Mouse (Mus musculus) kidney, embryonic 15.5 days (tissue): ENCODE measurements around the gene Glrx5. TPM values are rescaled to one million over a fixed set of nuclear protein-coding genes. Genes with fewer than 3 reads are reported as not detected.

ENCODE experiments used
- ATAC-seq: fragments of 200-750 bp; cut with Nextera tagmentation; replicated peaks from 2 replicates; pipeline ENCODE4 v1.8.0; 2017; ENCODE audit warnings: moderate TSS enrichment; ENCODE audit not compliant: low FRiP score
- H3K27ac ChIP-seq: fragments of 300-500 bp; sonication (generic); 2 replicates; pipeline ENCODE4 v1.5.1; 2015; ENCODE audit warnings: mild to moderate bottlenecking, inconsistent platforms
- H3K27me3 ChIP-seq: fragments of 300-500 bp; sonication (generic); 2 replicates; pipeline ENCODE4 v1.6.1; 2015; ENCODE audit warnings: inconsistent platforms
- H3K36me3 ChIP-seq: fragments of 300-500 bp; sonication (generic); 2 replicates; pipeline ENCODE4 v1.6.1; 2015; ENCODE audit warnings: inconsistent platforms
- H3K4me1 ChIP-seq: fragments of 300-500 bp; sonication (generic); 2 replicates; pipeline ENCODE4 v1.6.1; 2015; ENCODE audit warnings: inconsistent platforms
- H3K4me2 ChIP-seq: fragments of 300-500 bp; sonication (generic); 2 replicates; pipeline ENCODE4 v1.6.1; 2015; ENCODE audit warnings: moderate library complexity, mild to moderate bottlenecking, inconsistent platforms
- H3K4me3 ChIP-seq: fragments of 300-500 bp; sonication (generic); replicated peaks from 2 replicates; pipeline ENCODE4 v1.5.1; 2015; ENCODE audit warnings: mild to moderate bottlenecking, inconsistent platforms
- H3K9ac ChIP-seq: fragments of 300-500 bp; sonication (generic); 2 replicates; pipeline ENCODE4 v1.6.1; 2015; ENCODE audit warnings: mild to moderate bottlenecking, inconsistent platforms
- H3K9me3 ChIP-seq: fragments of 300-500 bp; sonication (generic); replicated peaks from 2 replicates; pipeline ENCODE4 v1.6.1; 2016; ENCODE audit warnings: inconsistent platforms
- whole genome bisulfite sequencing: fragments of 180-500 bp; shearing (Covaris S2); methylation state at CpG from one replicate; pipeline ENCODE4 v1.1.7; 2015; ENCODE audit warnings: mixed read lengths; 5-methylcytosine and 5-hydroxymethylcytosine counted together
- polyA plus RNA-seq: library from polyadenylated mRNA; unstranded; fragments of >200 nt; fragmentation: Nextera tagmentation; extraction: Ambion mirVana; gene quantifications from 2 replicates; pipeline ENCODE4 v1.2.1, GENCODE M21; 2015

The Glrx5 gene
- polyA plus RNA-seq, 1 experiment from 2014 or later, result 184 TPM

DNA sequence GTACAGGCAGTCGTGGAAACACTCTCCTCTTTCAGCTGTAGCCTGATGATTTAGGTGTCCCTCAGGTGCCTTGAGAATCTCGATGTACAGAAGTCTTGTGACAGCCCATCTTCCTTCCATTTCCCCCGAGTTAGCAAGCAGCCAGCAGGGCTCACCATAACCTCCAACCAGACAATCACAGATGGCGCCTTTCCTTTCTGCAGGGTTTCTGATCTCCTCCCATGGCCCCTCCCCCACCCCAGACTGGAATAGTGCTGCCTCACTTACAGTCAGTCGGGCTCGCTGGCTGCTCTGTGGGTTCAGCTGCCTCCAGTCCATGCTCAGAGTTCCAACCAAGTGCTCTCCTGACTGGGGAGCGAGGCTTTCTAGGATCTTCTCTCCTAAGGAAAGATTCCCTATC lies 10.3 kb upstream of the Glrx5 start:
- ATAC-seq, result no peak

DNA sequence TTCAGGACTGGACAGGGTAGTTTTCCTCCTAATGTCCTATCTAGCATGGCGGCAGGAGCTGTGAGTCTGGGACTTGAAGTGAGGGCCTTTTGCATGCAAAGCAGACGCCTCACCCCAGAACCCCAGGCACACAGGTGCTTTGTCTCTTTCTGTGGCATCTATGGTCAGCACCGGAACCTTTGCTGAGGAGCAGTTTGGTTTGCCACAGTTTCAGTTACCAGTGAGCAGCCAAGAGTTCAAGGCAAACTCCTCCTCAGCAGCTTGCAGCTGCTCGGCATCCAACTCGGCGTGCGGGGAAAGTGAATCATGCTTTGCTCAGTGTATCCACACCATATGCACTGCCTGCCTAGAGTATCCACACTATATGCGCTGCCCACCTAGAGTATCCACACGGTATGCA lies 9.7 kb upstream of the Glrx5 start:
- 97% methylated on average over 9 of the region's 9 CpGs for WGBS
- no peak overlapping the region for H3K27ac ChIP-seq
- peaks cover 11% of the 10 kb centered on the region; the same call in 1 of the 2 replicates for H3K9me3 ChIP-seq
- H3K4me3 ChIP-seq, result no peak overlapping the region
- H3K4me1 ChIP-seq, result peaks cover 4% of the 10 kb centered on the region; the same call in 1 of the 2 replicates
- H3K9ac ChIP-seq, result no peak overlapping the region
- no peak overlapping the region for H3K4me2 ChIP-seq
- no peaks in the 10 kb centered on the region for H3K36me3 ChIP-seq
- no peaks in the 10 kb centered on the region for H3K27me3 ChIP-seq
- ATAC-seq, result no peak

More for the DNA sequence above, 10.3 kb upstream of the Glrx5 start:
- H3K9ac ChIP-seq, result no peak overlapping the region
- peaks cover 11% of the 10 kb centered on the region; the same call in 1 of the 2 replicates for H3K9me3 ChIP-seq
- no peaks in the 10 kb centered on the region for H3K36me3 ChIP-seq
- no peak overlapping the region for H3K4me3 ChIP-seq
- H3K4me1 ChIP-seq, result peaks cover 4% of the 10 kb centered on the region; the same call in 1 of the 2 replicates
- WGBS, result 48% methylated on average over 7 of the region's 7 CpGs
- H3K4me2 ChIP-seq, result no peak overlapping the region
- H3K27ac ChIP-seq, result no peak overlapping the region
- no peaks in the 10 kb centered on the region for H3K27me3 ChIP-seq

DNA sequence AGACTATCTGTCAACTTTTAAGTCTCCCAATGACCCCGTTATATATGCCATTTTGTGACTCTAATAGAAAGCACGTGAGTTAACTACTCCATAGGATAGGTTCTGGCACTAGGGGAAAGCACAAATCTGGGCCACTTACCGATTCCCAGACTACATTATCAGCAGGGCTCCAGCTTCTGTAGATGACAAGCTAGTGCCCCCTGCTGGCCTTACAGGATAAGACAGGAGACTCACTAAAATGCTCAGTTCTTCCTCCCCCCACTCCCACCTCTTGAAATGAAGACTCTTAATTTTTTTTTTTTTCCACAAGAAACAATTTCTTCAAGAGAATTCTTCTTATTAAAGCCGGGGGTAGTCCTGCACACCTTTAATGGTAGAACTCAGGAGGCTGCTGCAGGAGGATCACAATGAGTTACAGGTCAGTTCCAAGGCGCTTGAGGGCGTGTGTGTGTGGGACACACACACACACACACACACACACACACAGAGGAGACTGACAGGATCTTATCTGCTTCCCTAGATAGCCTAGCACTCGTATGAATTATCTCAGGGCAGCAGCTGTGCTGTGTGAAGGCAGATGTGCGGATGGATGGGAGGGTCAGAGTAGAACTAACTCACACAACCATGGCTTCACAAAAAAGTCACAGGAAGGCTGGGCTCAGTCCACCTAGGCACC lies 7.1 kb upstream of the Glrx5 start:
- Histone ChIP-seq H3K9me3 (peaks cover 11% of the 10 kb centered on the region; the same call in 1 of the 2 replicates), H3K4me3 (no peak overlapping the region), H3K4me2 (no peak overlapping the region), H3K9ac (no peak overlapping the region), H3K4me1 (peaks cover 8% of the 10 kb centered on the region), H3K27me3 (no peaks in the 10 kb centered on the region), H3K36me3 (peaks cover 16% of the 10 kb centered on the region), H3K27ac (no peak overlapping the region)
- WGBS, result 55% methylated on average over 8 of the region's 8 CpGs
- ATAC-seq, result peak; percentile 53

DNA sequence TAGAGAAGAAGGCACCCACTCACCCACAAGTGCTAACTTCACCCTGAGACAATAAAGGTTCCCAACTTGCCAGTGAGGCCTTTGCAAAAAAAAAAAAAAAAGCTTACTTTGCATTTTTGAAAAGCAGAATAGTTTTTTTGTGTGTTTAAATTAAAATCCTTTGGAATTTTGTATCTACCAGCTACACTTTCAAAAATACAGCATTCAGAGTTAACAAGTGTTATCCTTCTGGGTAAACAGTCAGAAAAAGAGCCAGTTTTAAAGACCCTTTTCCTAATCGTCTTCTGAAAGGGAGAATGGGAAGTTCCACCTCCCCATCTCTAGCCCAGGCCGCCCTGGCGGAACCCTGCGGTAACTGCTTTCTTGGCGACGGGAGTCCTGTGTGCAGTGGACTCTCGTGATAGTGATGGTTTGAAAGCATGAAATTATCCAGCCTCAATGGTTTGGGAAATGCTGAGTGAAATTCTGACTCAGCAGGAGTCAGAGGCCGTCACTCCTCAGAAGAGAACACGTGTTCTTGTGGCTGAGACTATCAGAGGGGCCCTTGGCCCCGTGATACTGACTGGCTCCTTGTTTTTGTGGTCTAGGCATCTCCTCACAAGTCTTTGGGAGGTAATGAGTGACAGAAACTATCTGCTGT lies 6.4 kb upstream of the Glrx5 start:
- no peak overlapping the region for H3K9ac ChIP-seq
- H3K36me3 ChIP-seq, result peaks cover 18% of the 10 kb centered on the region
- H3K4me3 ChIP-seq, result no peak overlapping the region
- 65% methylated on average over 10 of the region's 10 CpGs for WGBS
- no peak overlapping the region for H3K27ac ChIP-seq
- no peak overlapping the region for H3K4me2 ChIP-seq
- H3K9me3 ChIP-seq, result peaks cover 11% of the 10 kb centered on the region; the same call in 1 of the 2 replicates
- ATAC-seq, result no peak
- H3K27me3 ChIP-seq, result no peaks in the 10 kb centered on the region
- peaks cover 15% of the 10 kb centered on the region for H3K4me1 ChIP-seq

GRCm38 (mm10) chr12:105027323-105027991 lies 5.0 kb upstream of the Glrx5 start:
- Histone ChIP-seq H3K4me1 (peaks cover 17% of the 10 kb centered on the region), H3K27me3 (no peaks in the 10 kb centered on the region), H3K9me3 (peaks cover 11% of the 10 kb centered on the region; the same call in 1 of the 2 replicates), H3K9ac (no peak overlapping the region), H3K36me3 (peaks cover 18% of the 10 kb centered on the region), H3K4me3 (no peak overlapping the region), H3K27ac (no peak overlapping the region), H3K4me2 (no peak overlapping the region)
- no peak for ATAC-seq
- WGBS, result 36% methylated on average over 15 of the region's 15 CpGs

DNA sequence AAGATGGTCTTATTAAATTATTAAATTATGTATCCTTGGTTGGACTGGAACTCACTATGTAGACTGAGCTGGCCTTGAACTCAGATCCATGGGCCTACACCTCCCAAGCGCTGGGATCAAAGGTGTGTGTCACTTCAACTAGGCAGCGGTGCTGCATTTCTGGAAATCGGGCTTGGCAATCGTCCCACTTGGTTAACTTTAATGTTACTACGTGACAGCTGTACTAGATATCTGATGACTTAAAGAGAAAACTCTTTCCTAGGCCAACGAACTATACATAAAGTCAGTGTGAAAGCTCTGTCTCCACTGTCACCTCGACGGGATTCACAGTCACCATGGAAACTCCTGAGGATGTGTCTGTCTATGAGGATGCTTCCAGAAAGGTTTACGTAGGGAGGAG lies 2.6 kb upstream of the Glrx5 start:
- peaks cover 20% of the 10 kb centered on the region for H3K36me3 ChIP-seq
- H3K9me3 ChIP-seq, result no peaks in the 10 kb centered on the region
- WGBS, result 68% methylated on average over 9 of the region's 9 CpGs
- no peak for ATAC-seq
- H3K4me2 ChIP-seq, result no peak overlapping the region
- no peak overlapping the region for H3K9ac ChIP-seq
- H3K27ac ChIP-seq, result no peak overlapping the region
- peaks cover 34% of the 10 kb centered on the region for H3K4me1 ChIP-seq
- H3K4me3 ChIP-seq, result no peak overlapping the region
- no peaks in the 10 kb centered on the region for H3K27me3 ChIP-seq

- peak overlapping the region; percentile 72 for H3K27ac ChIP-seq
- H3K4me1 ChIP-seq, result peaks cover 40% of the 10 kb centered on the region
- peak overlapping the region; percentile 84 for H3K4me3 ChIP-seq
- H3K9ac ChIP-seq, result peak overlapping the region; percentile 79
- no peaks in the 10 kb centered on the region for H3K9me3 ChIP-seq
- WGBS, result 6% methylated on average over 37 of the region's 37 CpGs
- peak overlapping the region; percentile 89 for H3K4me2 ChIP-seq
- no peaks in the 10 kb centered on the region for H3K27me3 ChIP-seq
- no peak for ATAC-seq
- peaks cover 24% of the 10 kb centered on the region for H3K36me3 ChIP-seq
These were observed 1.1 kb upstream of the Glrx5 start for GRCm38 (mm10) chr12:105031081-105032058.

DNA sequence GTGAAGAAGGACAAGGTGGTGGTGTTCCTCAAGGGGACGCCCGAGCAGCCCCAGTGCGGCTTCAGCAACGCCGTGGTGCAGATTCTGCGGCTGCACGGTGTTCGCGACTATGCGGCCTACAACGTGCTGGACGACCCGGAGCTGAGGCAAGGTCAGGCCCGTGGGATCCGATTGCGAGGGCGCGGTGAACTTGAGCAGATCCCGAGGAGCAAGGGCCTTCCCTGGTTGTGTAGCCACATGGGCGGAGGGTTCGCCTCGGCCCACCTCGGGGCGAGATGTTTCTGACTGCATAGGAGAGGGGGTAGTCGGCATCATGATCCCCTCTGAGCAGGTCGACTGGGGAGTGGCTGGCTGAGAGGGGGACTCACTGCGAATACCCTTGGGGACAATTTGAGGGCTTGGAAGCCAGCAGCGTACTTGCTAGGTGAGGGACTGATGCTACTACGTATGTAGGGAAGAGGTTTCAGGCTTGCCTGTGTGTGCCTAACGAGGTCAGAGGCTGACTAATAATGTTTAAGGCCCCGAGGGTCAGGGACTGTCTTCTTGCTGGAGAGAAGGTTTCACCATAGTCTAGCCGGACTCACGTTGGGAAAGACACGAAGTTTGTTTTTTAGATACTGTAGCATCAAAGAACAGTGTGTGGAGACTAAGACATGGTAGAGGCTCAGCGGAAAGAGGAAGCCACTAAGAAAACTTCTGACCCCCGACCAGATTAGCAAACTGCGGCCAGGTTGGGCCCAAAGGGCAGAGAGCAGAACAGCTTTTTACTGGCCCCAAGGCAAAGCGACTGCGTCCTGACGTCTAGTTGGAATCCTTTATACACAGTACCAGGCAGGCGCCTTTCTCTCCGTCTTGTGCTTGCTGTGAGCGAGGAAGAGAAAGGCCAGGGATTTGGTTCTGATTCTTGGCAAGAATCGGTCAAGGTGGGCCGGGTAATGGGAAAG lies 616 bp downstream of the Glrx5 start:
- Histone ChIP-seq H3K9ac (peak overlapping the region; percentile 86), H3K4me3 (peak overlapping the region; percentile 84), H3K27ac (peak overlapping the region; percentile 88), H3K27me3 (no peaks in the 10 kb centered on the region), H3K9me3 (no peaks in the 10 kb centered on the region), H3K36me3 (peaks cover 24% of the 10 kb centered on the region), H3K4me2 (peak overlapping the region; percentile 69), H3K4me1 (peaks cover 42% of the 10 kb centered on the region)
- WGBS, result 3% methylated on average over 45 of the region's 45 CpGs
- ATAC-seq, result peak; percentile 54

DNA sequence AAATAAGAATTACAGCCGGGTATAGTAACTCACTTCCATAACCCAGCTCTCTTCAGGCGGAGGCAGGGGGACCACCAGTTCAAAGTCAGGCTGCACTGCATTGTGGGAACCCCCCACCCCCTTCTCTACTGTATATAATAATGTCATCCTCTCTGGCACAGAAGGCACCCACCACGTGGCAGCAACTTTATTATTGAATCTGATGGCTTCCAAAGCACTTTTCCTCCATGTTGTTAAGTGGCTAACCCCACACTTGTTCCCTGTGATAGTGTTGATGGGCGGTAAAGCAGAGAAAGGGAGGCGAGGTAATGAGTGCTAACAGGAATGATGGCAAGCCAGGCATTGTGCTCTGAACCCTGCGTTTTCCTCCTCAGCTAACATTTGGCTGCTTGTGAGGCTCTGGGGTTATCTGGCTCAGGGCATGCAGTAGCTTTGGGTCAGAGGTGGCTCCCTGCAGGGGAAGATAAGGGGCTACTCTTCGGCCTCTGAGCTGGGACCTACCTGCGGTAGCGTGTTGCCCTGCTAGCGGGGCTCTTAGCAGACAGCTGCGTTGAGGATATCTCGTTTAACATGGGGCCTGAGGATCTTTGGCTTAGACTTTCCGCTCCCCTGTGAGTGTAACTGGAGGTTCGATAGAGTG lies 1.8 kb downstream of the Glrx5 start:
- H3K27me3 ChIP-seq, result no peaks in the 10 kb centered on the region
- peak overlapping the region; percentile 69 for H3K4me2 ChIP-seq
- 72% methylated on average over 14 of the region's 14 CpGs for WGBS
- ATAC-seq, result no peak
- H3K4me1 ChIP-seq, result peaks cover 53% of the 10 kb centered on the region
- peak overlapping the region; percentile 84 for H3K4me3 ChIP-seq
- no peak overlapping the region for H3K27ac ChIP-seq
- peaks cover 20% of the 10 kb centered on the region for H3K36me3 ChIP-seq
- H3K9ac ChIP-seq, result 0 out of 2 replicates have a peak overlapping the region, but pooled peaks have one; percentile 86
- H3K9me3 ChIP-seq, result no peaks in the 10 kb centered on the region

DNA sequence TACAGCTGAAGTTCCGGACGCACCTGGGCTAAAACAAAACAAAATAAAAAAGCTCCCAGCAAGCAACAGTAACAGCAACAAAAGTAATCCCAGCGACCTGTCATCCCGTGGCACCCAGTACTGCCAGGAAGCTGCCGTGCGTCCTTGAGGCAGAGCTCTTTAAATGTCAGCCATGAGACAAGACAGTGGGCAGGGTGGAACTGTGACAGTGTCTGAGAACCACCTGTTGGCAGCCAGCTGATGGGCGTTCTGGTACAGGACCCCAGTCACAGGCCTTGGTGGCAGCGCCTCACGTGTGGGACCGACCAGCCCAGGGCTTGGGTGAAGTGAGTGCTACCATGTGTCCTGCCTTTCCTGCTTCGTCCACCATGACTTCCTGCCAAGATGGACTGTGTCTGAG lies 5.7 kb downstream of the Glrx5 start:
- Histone ChIP-seq H3K4me2 (no peak overlapping the region), H3K4me1 (peaks cover 46% of the 10 kb centered on the region), H3K4me3 (no peak overlapping the region), H3K36me3 (peaks cover 39% of the 10 kb centered on the region), H3K27me3 (no peaks in the 10 kb centered on the region), H3K9me3 (no peaks in the 10 kb centered on the region), H3K27ac (0 out of 2 replicates have a peak overlapping the region, but pooled peaks have one; percentile 11), H3K9ac (no peak overlapping the region)
- ATAC-seq, result no peak
- WGBS, result 80% methylated on average over 11 of the region's 11 CpGs
